Mouse (Mus musculus): Measurements from ENCODE around the gene Barx1. TPM values are rescaled to one million over a fixed set of nuclear protein-coding genes. Genes with fewer than 3 reads are reported as not detected.

Barx1 gene
- total and polyA plus RNA-seq, 3 experiments = not detected

DNA sequence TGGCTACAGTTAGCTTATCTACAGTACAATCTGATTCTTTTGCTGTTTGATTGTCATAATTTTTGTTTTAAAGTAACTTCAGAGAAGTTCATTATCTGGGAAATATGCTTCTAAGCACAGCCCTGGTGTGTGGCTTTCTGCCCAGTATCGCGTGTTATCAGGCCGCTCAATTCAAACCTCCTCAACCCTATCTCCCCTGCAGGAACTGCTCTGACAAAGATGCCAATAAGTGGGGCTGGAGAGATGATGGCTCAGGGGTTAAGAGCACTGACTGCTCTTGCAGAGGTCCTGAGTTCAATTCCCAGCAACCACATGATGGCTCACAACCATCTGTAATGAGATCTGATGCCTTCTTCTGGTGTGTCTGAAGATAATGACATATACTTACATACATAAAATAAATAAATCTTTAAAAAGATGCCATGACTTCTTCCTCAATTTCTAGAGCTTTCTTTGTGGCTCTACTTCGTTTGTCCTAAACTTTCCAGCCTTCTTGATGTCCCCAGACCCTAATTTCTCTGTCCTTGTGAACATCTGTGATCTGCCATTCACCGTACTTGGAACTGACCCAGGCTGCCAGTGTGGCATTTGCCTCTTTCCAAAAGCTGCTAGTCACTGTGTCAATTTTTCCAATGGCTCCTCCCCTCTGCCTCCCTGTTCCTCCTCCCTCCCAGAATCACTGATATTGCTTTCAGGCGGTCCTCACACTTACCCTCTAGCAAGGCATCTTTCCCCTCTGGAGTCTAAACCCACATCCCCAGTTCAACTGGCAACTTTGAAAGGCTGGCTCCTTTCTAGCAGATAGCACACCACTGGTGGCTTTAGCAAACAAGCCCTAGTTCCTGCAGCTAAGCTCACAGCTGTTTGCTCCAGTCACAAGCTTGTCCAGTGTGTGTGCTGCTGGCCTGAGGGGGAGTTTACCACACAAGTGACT is 11.4 kb upstream of the Barx1 start:
- TF ChIP-seq GATA2 (IDR thresholded peaks at IDR 0.05; ENCODE audit: borderline replicate concordance, low read depth, low read length) = no peak
- no peak for TF ChIP-seq CTCF (IDR thresholded peaks at IDR 0.05; ENCODE audit: low read depth, low read length)
- no peak for TF ChIP-seq TAL1 (conservative IDR thresholded peaks at IDR 0.05; ENCODE audit: low read depth, low read length)
- TF ChIP-seq GATA1 (IDR thresholded peaks at IDR 0.05; ENCODE audit: borderline replicate concordance, low read length) = no peak
- no peak for TF ChIP-seq POLR2AphosphoS5 (IDR thresholded peaks at IDR 0.05; ENCODE audit: insufficient replicate concordance, low read depth, low read length)
- ATAC-seq (ENCODE audit: extremely low read depth, insufficient number of reproducible peaks, low FRiP score, poor library complexity, severe bottlenecking) (no peak), DNase-seq (ENCODE audit: low spot score) (no peak)
- Histone ChIP-seq H3K4me1 (ENCODE audit: insufficient read depth, low read depth, low read length) (peaks cover 7% of the 10 kb centered on the region), H3K27me3 (ENCODE audit: insufficient read depth, low read length) (peaks cover 10% of the 10 kb centered on the region), H3K36me3 (replicated peaks) (no peaks in the 10 kb centered on the region), H3K9me3 (replicated peaks) (no peaks in the 10 kb centered on the region), H3K4me3 (ENCODE audit: low read depth, low read length) (no peak overlapping the region)

DNA sequence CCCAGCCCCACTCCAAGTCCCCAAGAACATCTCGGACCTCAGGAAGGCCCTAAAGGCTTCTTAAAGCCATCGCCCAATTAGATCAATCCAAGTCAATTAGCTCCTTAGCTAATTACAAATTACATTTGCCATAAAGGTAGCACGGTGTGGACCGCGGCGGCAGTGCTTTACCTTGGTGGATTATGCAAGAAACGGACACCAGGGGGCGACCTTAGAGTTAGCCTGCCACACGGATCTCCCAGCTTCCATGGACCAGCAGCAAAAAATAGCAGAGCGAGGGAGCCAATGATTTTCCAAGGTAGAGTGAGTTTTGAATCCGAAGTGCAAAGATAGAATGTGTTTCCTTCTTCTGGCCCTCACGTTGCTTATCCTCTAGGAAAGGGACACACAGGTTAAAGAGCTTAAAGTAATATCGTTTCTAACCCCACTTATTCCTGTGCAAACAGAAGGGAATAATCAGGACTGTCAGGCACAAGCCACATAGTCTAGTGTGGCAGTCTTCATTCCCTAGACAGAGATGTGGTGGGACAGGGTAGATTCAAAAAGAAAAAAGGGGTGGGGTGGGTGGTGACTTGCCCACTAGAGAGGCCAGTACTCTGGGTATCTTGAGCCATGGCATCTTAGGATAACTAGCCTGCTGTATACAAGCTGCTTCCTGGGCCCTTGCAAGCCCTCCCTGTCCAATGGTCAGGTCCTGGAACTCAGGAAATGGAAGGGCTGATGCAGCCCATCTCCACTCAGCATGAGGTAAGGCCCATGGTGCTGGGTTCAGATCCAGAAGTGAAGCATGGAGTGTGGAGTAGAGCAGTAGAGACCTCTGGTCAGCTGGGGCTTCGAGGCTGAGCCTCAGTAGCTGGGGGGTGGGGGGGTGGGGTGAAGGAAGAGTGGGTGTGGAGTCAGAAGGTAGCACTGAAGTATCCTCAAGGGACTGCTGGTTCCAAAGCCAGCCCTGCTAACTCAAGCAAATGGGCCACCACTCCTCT is 8.7 kb upstream of the Barx1 start:
- DNase-seq (ENCODE audit: low spot score) = peak; percentile 20
- Histone ChIP-seq H3K27me3 (ENCODE audit: insufficient read depth, low read length) (peaks cover 21% of the 10 kb centered on the region), H3K4me1 (ENCODE audit: insufficient read depth, low read depth, low read length) (peaks cover 7% of the 10 kb centered on the region), H3K4me3 (ENCODE audit: low read depth, low read length) (no peak overlapping the region), H3K9me3 (replicated peaks) (no peaks in the 10 kb centered on the region), H3K36me3 (replicated peaks) (no peaks in the 10 kb centered on the region)
- TF ChIP-seq TAL1 (conservative IDR thresholded peaks at IDR 0.05; ENCODE audit: low read depth, low read length) (no peak), CTCF (IDR thresholded peaks at IDR 0.05; ENCODE audit: low read depth, low read length) (peak; percentile 41; the same call in 1 of the 2 replicates), GATA1 (IDR thresholded peaks at IDR 0.05; ENCODE audit: borderline replicate concordance, low read length) (no peak)
- ATAC-seq (ENCODE audit: extremely low read depth, insufficient number of reproducible peaks, low FRiP score, poor library complexity, severe bottlenecking) = no peak

DNA sequence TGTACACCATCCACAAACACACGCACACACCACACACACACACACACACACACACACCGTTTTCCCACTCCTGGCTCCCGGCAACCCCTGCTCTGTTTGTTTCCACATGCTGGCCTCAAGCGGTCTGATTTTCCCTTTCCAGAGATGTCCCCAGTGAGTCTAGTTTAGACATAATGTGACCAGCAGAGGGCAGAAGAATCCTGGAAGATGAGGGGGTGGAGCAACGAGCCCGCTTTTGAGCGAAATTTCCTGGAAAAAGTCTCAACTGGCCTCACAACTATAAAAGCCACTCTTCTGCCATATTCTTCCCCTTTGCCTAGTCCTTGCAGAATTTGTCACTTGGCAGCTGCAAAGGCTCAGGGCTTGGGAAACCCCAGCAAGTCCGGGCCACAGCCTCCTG is 7.2 kb upstream of the Barx1 start:
- H3K4me1 ChIP-seq (ENCODE audit: insufficient read depth, low read depth, low read length) = peaks cover 7% of the 10 kb centered on the region
- TF ChIP-seq GATA1 (IDR thresholded peaks at IDR 0.05; ENCODE audit: borderline replicate concordance, low read length) (no peak), CTCF (IDR thresholded peaks at IDR 0.05; ENCODE audit: low read depth, low read length) (no peak), TAL1 (conservative IDR thresholded peaks at IDR 0.05; ENCODE audit: low read depth, low read length) (no peak), GATA2 (IDR thresholded peaks at IDR 0.05; ENCODE audit: borderline replicate concordance, low read depth, low read length) (no peak), POLR2AphosphoS5 (IDR thresholded peaks at IDR 0.05; ENCODE audit: insufficient replicate concordance, low read depth, low read length) (no peak)
- H3K9me3 ChIP-seq (replicated peaks) = no peaks in the 10 kb centered on the region
- no peak overlapping the region for H3K4me3 ChIP-seq (ENCODE audit: low read depth, low read length)
- H3K36me3 ChIP-seq (replicated peaks) = no peaks in the 10 kb centered on the region
- ATAC-seq (ENCODE audit: extremely low read depth, insufficient number of reproducible peaks, low FRiP score, poor library complexity, severe bottlenecking) (no peak), DNase-seq (ENCODE audit: low spot score) (peak; percentile 11)
- peaks cover 35% of the 10 kb centered on the region for H3K27me3 ChIP-seq (ENCODE audit: insufficient read depth, low read length)

DNA sequence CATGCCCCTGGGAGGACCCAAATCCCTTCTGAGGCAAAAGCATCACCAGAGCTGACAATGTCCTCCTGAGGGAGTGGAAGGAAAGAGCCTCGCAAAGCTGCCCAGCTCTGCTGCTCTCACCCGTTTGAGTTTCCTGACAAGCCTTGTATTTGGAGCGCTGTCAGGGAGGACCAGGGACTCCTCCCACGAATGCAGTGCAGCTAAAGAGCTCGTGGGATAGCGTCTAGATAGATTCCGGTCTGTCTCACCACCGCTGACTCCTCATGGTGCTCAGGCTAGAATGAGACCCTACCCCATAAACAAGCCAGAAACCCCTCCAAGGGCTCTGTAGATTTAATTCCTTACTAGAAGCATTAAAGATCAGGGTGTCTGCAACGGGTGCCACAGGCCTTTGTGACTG is 5.0 kb upstream of the Barx1 start:
- DNase-seq (ENCODE audit: low spot score) (no peak), ATAC-seq (ENCODE audit: extremely low read depth, insufficient number of reproducible peaks, low FRiP score, poor library complexity, severe bottlenecking) (no peak)
- Histone ChIP-seq H3K4me1 (ENCODE audit: insufficient read depth, low read depth, low read length) (peaks cover 7% of the 10 kb centered on the region), H3K4me3 (ENCODE audit: low read depth, low read length) (no peak overlapping the region), H3K9me3 (replicated peaks) (peaks cover 3% of the 10 kb centered on the region), H3K27me3 (ENCODE audit: insufficient read depth, low read length) (peaks cover 48% of the 10 kb centered on the region), H3K36me3 (replicated peaks) (no peaks in the 10 kb centered on the region)
- TF ChIP-seq POLR2AphosphoS5 (IDR thresholded peaks at IDR 0.05; ENCODE audit: insufficient replicate concordance, low read depth, low read length) (no peak), CTCF (IDR thresholded peaks at IDR 0.05; ENCODE audit: low read depth, low read length) (no peak), TAL1 (conservative IDR thresholded peaks at IDR 0.05; ENCODE audit: low read depth, low read length) (no peak), GATA2 (IDR thresholded peaks at IDR 0.05; ENCODE audit: borderline replicate concordance, low read depth, low read length) (no peak), GATA1 (IDR thresholded peaks at IDR 0.05; ENCODE audit: borderline replicate concordance, low read length) (no peak)

DNA sequence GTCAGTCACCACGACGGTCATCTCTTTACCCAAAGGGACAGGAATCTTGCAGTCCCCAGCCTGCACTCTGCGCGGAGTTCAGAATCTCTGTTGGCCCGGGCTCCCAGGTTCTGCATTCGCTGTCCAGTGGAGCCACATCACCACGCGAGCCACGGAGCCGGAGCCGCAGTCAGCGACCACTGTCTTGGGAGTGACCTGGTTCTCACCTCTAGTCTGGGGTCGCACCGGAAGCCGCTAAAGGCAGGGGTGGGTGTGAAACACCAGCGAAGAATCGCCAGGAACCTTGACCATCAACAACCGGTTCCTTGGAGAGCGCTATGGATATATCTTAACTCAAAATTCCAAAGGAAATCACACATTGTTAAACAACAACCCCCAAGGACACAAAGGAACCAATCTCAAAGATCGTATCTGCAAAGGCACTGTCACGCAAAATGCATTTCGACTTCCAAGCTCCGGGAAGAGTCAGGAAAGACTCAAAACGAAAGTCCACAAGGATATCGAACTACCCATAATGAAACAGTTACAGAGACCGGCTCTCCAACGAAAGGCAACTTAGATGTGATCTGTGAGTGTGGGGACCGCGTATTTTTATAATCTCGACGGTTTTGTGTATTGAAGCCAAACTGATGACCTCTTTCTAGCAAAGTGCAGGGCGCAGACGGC is 4.1 kb upstream of the Barx1 start:
- DNase-seq (ENCODE audit: low spot score) (no peak), ATAC-seq (ENCODE audit: extremely low read depth, insufficient number of reproducible peaks, low FRiP score, poor library complexity, severe bottlenecking) (no peak)
- H3K36me3 ChIP-seq (replicated peaks) = no peaks in the 10 kb centered on the region
- H3K27me3 ChIP-seq (ENCODE audit: insufficient read depth, low read length) = peaks cover 50% of the 10 kb centered on the region
- no peak overlapping the region for H3K4me3 ChIP-seq (ENCODE audit: low read depth, low read length)
- peaks cover 7% of the 10 kb centered on the region for H3K4me1 ChIP-seq (ENCODE audit: insufficient read depth, low read depth, low read length)
- no peak for TF ChIP-seq TAL1 (conservative IDR thresholded peaks at IDR 0.05; ENCODE audit: low read depth, low read length)
- TF ChIP-seq GATA2 (IDR thresholded peaks at IDR 0.05; ENCODE audit: borderline replicate concordance, low read depth, low read length) = no peak
- no peak for TF ChIP-seq POLR2AphosphoS5 (IDR thresholded peaks at IDR 0.05; ENCODE audit: insufficient replicate concordance, low read depth, low read length)
- no peak for TF ChIP-seq GATA1 (IDR thresholded peaks at IDR 0.05; ENCODE audit: borderline replicate concordance, low read length)
- TF ChIP-seq CTCF (IDR thresholded peaks at IDR 0.05; ENCODE audit: low read depth, low read length) = no peak
- peaks cover 11% of the 10 kb centered on the region for H3K9me3 ChIP-seq (replicated peaks)
